Mouse (Mus musculus) Patski (cell line): Measurements from ENCODE around the gene Npl. TPM values are rescaled to one million over a fixed set of nuclear protein-coding genes. Genes with fewer than 3 reads are reported as not detected.

Experiments
- ATAC-seq: fragments of 100-300 bp; one replicate; pipeline ENCODE4 v1.8.0; 2021
- CTCF ChIA-PET: fragments of 350-600 bp; sonication (Branson Sonifier 250); formaldehyde crosslinking; loops from one replicate; lab custom pipeline; 2022; ENCODE audit warnings: inconsistent platforms; lab: Charles Lee
- POLR2A ChIA-PET: fragments of 350-600 bp; sonication (Branson Sonifier 250); formaldehyde crosslinking; loops from one replicate; lab custom pipeline; 2022; ENCODE audit warnings: antibody characterized with exemption, inconsistent platforms; lab: Charles Lee
- DNase-seq: peaks from one replicate; pipeline ENCODE4 v3.0.0-alpha.2; 2011; ENCODE audit warnings: low read depth, low spot score
- H3K27me3 ChIP-seq: fragments of 371-371 bp; one replicate; pipeline ENCODE4 v1.5.1; 2021
- CTCF ChIP-seq: fragments of 100-300 bp; IDR thresholded peaks from one replicate; pipeline ENCODE4 v1.5.1; 2021
- in situ Hi-C: fragments of 300-500 bp; cut with MboI; formaldehyde crosslinking; loops from 3 replicates; pipeline ENCODE4 v1.11.1; 2018; ENCODE audit warnings: low pct_unique_long_range_greater_than_20kb, mixed read lengths
- polyA plus RNA-seq: library from polyadenylated mRNA; unstranded; gene quantifications from one replicate; pipeline ENCODE4 v1.2.3, GENCODE M21; 2021

The Npl gene
- 4.3 TPM for polyA plus RNA-seq

GRCm38 (mm10) chr1:153549536-153550199 lies at the start of gene Npl:
Gene Npl (minus strand): TSS chr1:153550045.
- H3K27me3 ChIP-seq, result no peaks in the 10 kb centered on the region
- ATAC-seq (no peak), DNase-seq (no peak)
- in situ Hi-C loops, result loop anchor here (25.0 kb wide), 2 partner anchors 113 to 613 kb away; partner anchors contain the start of gene Rgs8
- CTCF ChIA-PET, result interaction anchor here (1.7 kb wide), 1 partner anchor 199 kb away, joined by 8 read pairs; the partner anchor contains the start of gene Rnasel
- POLR2A ChIA-PET, result no interaction called here
- TF ChIP-seq CTCF, result no peak

GRCm38 (mm10) chr1:153599302-153600045 lies 49.6 kb upstream of the Npl start:
- ATAC-seq (peak; percentile 31), DNase-seq (no peak)
- CTCF ChIA-PET, result no interaction called here
- no peaks in the 10 kb centered on the region for H3K27me3 ChIP-seq
- TF ChIP-seq CTCF, result no peak
- POLR2A ChIA-PET, result interaction anchor here (0.6 kb wide), 1 partner anchor 1617 kb away, joined by 3 read pairs; no protein-coding TSS in a partner anchor
- in situ Hi-C loops, result no loop called here

GRCm38 (mm10) chr1:153598773-153599172 lies 48.9 kb upstream of the Npl start:
- no peak for TF ChIP-seq CTCF
- CTCF ChIA-PET, result no interaction called here
- H3K27me3 ChIP-seq, result no peaks in the 10 kb centered on the region
- POLR2A ChIA-PET, result interaction anchor here (0.6 to 0.7 kb wide), 2 partner anchors 10 to 1618 kb away, joined by 3 read pairs; no protein-coding TSS in a partner anchor
- in situ Hi-C loops, result no loop called here
- no peak for DNase-seq
- no peak for ATAC-seq

- CTCF ChIA-PET, result no interaction called here
- TF ChIP-seq CTCF, result no peak
- no peak for ATAC-seq
- POLR2A ChIA-PET, result no interaction called here
- no peak for DNase-seq
- in situ Hi-C loops, result no loop called here
- no peaks in the 10 kb centered on the region for H3K27me3 ChIP-seq
Observed at GRCm38 (mm10) chr1:153593678-153594077, 43.8 kb upstream of the Npl start.

GRCm38 (mm10) chr1:153590176-153590734 lies 40.4 kb upstream of the Npl start:
- TF ChIP-seq CTCF, result no peak
- CTCF ChIA-PET, result no interaction called here
- no peak for ATAC-seq
- H3K27me3 ChIP-seq, result no peaks in the 10 kb centered on the region
- POLR2A ChIA-PET, result no interaction called here
- in situ Hi-C loops, result no loop called here
- DNase-seq, result no peak

- ChIA-PET POLR2A (interaction anchor here (0.6 kb wide), 1 partner anchor 98 kb away, joined by 6 read pairs; no protein-coding TSS in a partner anchor), CTCF (no interaction called here)
- in situ Hi-C loops, result no loop called here
- no peak for TF ChIP-seq CTCF
- H3K27me3 ChIP-seq, result no peaks in the 10 kb centered on the region
- DNase-seq (no peak), ATAC-seq (no peak)
Observed at GRCm38 (mm10) chr1:153587956-153588355, 38.1 kb upstream of the Npl start.

GRCm38 (mm10) chr1:153586826-153587225 lies 37.0 kb upstream of the Npl start:
- no peak for ATAC-seq
- no peaks in the 10 kb centered on the region for H3K27me3 ChIP-seq
- ChIA-PET CTCF (no interaction called here), POLR2A (no interaction called here)
- no peak for DNase-seq
- TF ChIP-seq CTCF, result no peak
- in situ Hi-C loops, result no loop called here

- POLR2A ChIA-PET, result interaction anchor here (0.7 kb wide), 2 partner anchors 164 to 1507 kb away, joined by 3 read pairs; no protein-coding TSS in a partner anchor
- CTCF ChIA-PET, result interaction anchor here (1.6 kb wide), 1 partner anchor 80 kb away, joined by 4 read pairs; no protein-coding TSS in a partner anchor
- in situ Hi-C loops, result no loop called here
- ATAC-seq, result peak; percentile 54
- no peaks in the 10 kb centered on the region for H3K27me3 ChIP-seq
- no peak for DNase-seq
- no peak for TF ChIP-seq CTCF
Observed at GRCm38 (mm10) chr1:153585752-153586151, 35.9 kb upstream of the Npl start.

- no peak for TF ChIP-seq CTCF
- no peak for ATAC-seq
- no peak for DNase-seq
- ChIA-PET POLR2A (no interaction called here), CTCF (interaction anchor here (1.5 kb wide), 1 partner anchor 10 kb away, joined by 4 read pairs; no protein-coding TSS in a partner anchor)
- H3K27me3 ChIP-seq, result no peaks in the 10 kb centered on the region
- in situ Hi-C loops, result no loop called here
Observed at GRCm38 (mm10) chr1:153583189-153583588, 33.3 kb upstream of the Npl start.

GRCm38 (mm10) chr1:153574730-153575129 lies 24.9 kb upstream of the Npl start:
- TF ChIP-seq CTCF, result no peak
- no peak for ATAC-seq
- ChIA-PET CTCF (interaction anchor here (1.6 kb wide), 1 partner anchor 174 kb away, joined by 5 read pairs; the partner anchor contains the start of gene Rnasel), POLR2A (no interaction called here)
- DNase-seq, result no peak
- in situ Hi-C loops, result loop anchor here (25.0 kb wide), 2 partner anchors 88 to 588 kb away; partner anchors contain the start of gene Rgs8
- H3K27me3 ChIP-seq, result no peaks in the 10 kb centered on the region
